ENCODE assay signal across 14 mouse cellular contexts in the genomic region with DNA sequence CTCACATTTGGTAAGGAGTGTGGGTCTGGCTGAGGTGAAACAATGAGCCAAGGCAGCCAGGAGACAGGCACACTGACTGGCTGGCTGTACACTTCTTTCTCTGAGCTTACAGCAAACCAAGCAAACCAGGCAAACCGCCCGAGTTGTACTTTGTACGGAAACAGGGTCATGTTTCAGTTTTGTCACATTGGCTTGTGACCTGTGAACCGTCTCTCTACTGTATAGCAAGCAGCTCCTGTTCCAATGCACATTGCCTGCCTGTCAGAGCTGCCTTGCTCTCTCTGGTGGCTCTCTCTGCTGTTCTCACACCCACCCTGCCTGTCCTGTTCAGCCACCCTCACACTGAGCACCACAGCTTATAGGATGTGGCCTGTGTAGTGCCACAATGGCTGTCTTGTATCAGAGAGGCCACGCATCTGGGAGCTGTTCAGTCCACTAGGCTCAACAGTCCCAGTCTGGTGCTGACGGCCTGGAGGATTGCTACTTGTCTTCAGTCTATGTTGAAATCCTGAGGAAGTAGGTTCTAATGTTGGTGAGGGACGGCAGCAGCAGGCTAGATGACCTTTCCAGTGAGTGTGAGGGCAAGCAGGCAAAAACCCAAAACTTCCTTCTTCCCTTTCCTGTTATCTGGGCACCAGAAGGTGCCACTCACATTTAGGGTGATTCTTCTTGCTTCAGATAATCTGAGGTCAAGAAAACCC. TPM values are rescaled to one million over a fixed set of nuclear protein-coding genes. Genes with fewer than 3 reads are reported as not detected.
DNase-seq lines count a peak whose midpoint lies in the region; ATAC-seq and TF ChIP-seq lines count a peak whose summit lies in the region.
"Had no signal": no experiment of that assay in that cellular context is flagged by ENCODE, and none has a peak within 500 bp of the region (broad histone marks: within the 10 kb centered on the region; RNA-seq: fewer than 3 reads in every experiment).

No protein-coding gene starts in this region.

- no peak overlapping the region for H3K9ac ChIP-seq in heart, embryonic 15.5 days
- no peak overlapping the region for H3K9ac ChIP-seq in heart, embryonic 11.5 days (ENCODE audit: low read depth, low read length)
- no peak overlapping the region for H3K9ac ChIP-seq in liver, embryonic 12.5 days

- no peaks in the 10 kb centered on the region for H3K9me3 ChIP-seq in heart, embryonic 15.5 days (replicated peaks)
- no peaks in the 10 kb centered on the region for H3K9me3 ChIP-seq in heart, embryonic 11.5 days (replicated peaks; ENCODE audit: control insufficient read depth, low read length)
- no peaks in the 10 kb centered on the region for H3K9me3 ChIP-seq in liver, embryonic 12.5 days (replicated peaks)
- H3K9me3 ChIP-seq: midbrain, embryonic 10.5 days had no signal

- H3K4me1 ChIP-seq in heart, embryonic 15.5 days (replicated peaks): peaks cover 16% of the 10 kb centered on the region
- no peaks in the 10 kb centered on the region for H3K4me1 ChIP-seq in heart, embryonic 11.5 days (ENCODE audit: control insufficient read depth, insufficient read depth, low read length)
- H3K4me1 ChIP-seq in kidney, adult 2 months (ENCODE audit: control insufficient read depth, insufficient read depth, low read length): peaks cover 41% of the 10 kb centered on the region
- H3K4me1 ChIP-seq in liver, embryonic 12.5 days: peaks cover 12% of the 10 kb centered on the region
- H3K4me1 ChIP-seq in small intestine, adult 2 months (ENCODE audit: control insufficient read depth, insufficient read depth, insufficient read length, low read length): peaks cover 46% of the 10 kb centered on the region
- H3K4me1 ChIP-seq: midbrain, embryonic 10.5 days had no signal

- H3K27ac ChIP-seq in heart, embryonic 15.5 days: no peak overlapping the region
- H3K27ac ChIP-seq in heart, embryonic 11.5 days (ENCODE audit: low read depth, low read length): no peak overlapping the region
- peak overlapping the region; percentile 98 for H3K27ac ChIP-seq in kidney, adult 2 months (ENCODE audit: insufficient read depth, low read depth, low read length)
- H3K27ac ChIP-seq in liver, embryonic 12.5 days: peak overlapping the region; percentile 69
- peak overlapping the region; percentile 100 for H3K27ac ChIP-seq in small intestine, adult 2 months (ENCODE audit: insufficient read depth, low read depth, low read length)
- H3K27ac ChIP-seq: midbrain, embryonic 10.5 days had no signal

- no peak for TF ChIP-seq POLR2A in kidney, adult 2 months (IDR thresholded peaks at IDR 0.05; ENCODE audit: low read depth, low read length)
- TF ChIP-seq POLR2A in small intestine, adult 2 months (IDR thresholded peaks at IDR 0.05; ENCODE audit: low read depth, low read length): 0 out of 2 replicates have a peak, but pooled peaks have one; percentile 25

- H3K27me3 ChIP-seq in heart, embryonic 15.5 days: 0 out of 2 replicates have a peak, but pooled peaks cover 5% of the 10 kb centered on the region
- peaks cover 6% of the 10 kb centered on the region; the same call in 1 of the 2 replicates for H3K27me3 ChIP-seq in heart, embryonic 11.5 days (ENCODE audit: control insufficient read depth, insufficient read depth, low read length)
- no peaks in the 10 kb centered on the region for H3K27me3 ChIP-seq in kidney, adult 2 months (replicated peaks; ENCODE audit: control insufficient read depth, insufficient read depth, low read length)
- H3K27me3 ChIP-seq in liver, embryonic 12.5 days (replicated peaks): 0 out of 2 replicates have a peak, but pooled peaks cover 12% of the 10 kb centered on the region
- H3K27me3 ChIP-seq in small intestine, adult 2 months (ENCODE audit: control insufficient read depth, insufficient read depth, low read length): no peaks in the 10 kb centered on the region

- DNase-seq in kidney, adult 2 months: peak; percentile 91
- DNase-seq in spleen, adult 18-20 months: no peak
- no peak for DNase-seq in natural killer cell, adult 2 months (ENCODE audit: low spot score in 2 of 2)
- DNase-seq in neural tube, embryonic 10.5 days (ENCODE audit: extremely low spot score, low spot score): no peak
- DNase-seq: adrenal gland, postnatal 36 days; cerebellum, adult 2 months; layer of hippocampus, postnatal 36 days had no signal

- H3K36me3 ChIP-seq in heart, embryonic 15.5 days: no peaks in the 10 kb centered on the region
- H3K36me3 ChIP-seq in heart, embryonic 11.5 days (ENCODE audit: control insufficient read depth, insufficient read depth, low read length): no peaks in the 10 kb centered on the region
- H3K36me3 ChIP-seq in kidney, adult 2 months (ENCODE audit: control insufficient read depth, insufficient read depth, low read length): no peaks in the 10 kb centered on the region
- H3K36me3 ChIP-seq in liver, embryonic 12.5 days: no peaks in the 10 kb centered on the region
- peaks cover 8% of the 10 kb centered on the region; the same call in 1 of the 2 replicates for H3K36me3 ChIP-seq in small intestine, adult 2 months (ENCODE audit: control insufficient read depth, insufficient read depth, low read length)
- H3K36me3 ChIP-seq: midbrain, embryonic 10.5 days had no signal

- no peak for TF ChIP-seq CTCF in kidney, adult 2 months (conservative IDR thresholded peaks at IDR 0.05; ENCODE audit: insufficient read depth, insufficient read length, low read depth, low read length)
- TF ChIP-seq CTCF in small intestine, adult 2 months (IDR thresholded peaks at IDR 0.05; ENCODE audit: extremely low read depth, insufficient read length, insufficient replicate concordance, low read depth, low read length): no peak

- WGBS in heart, embryonic 15.5 days: 45% methylated on average over 7 of the region's 7 CpGs
- WGBS in heart, embryonic 11.5 days (ENCODE audit: insufficient replicate concordance): 60% methylated on average over 7 of the region's 7 CpGs
- WGBS in kidney, adult 2 months: 33% methylated on average over 7 of the region's 7 CpGs
- 47% methylated on average over 7 of the region's 7 CpGs for WGBS in liver, embryonic 12.5 days (ENCODE audit: insufficient replicate concordance)
- 33% methylated on average over 7 of the region's 7 CpGs for WGBS in small intestine, adult 2 months

- H3K4me3 ChIP-seq in heart, embryonic 15.5 days: no peak overlapping the region
- no peak overlapping the region for H3K4me3 ChIP-seq in heart, embryonic 11.5 days (ENCODE audit: low read depth, low read length)
- H3K4me3 ChIP-seq in kidney, adult 2 months (ENCODE audit: insufficient read depth, low read depth, low read length): no peak overlapping the region
- H3K4me3 ChIP-seq in liver, embryonic 12.5 days: no peak overlapping the region
- no peak overlapping the region for H3K4me3 ChIP-seq in small intestine, adult 2 months (ENCODE audit: low read depth, low read length)
- H3K4me3 ChIP-seq: midbrain, embryonic 10.5 days had no signal

- no peak overlapping the region for H3K4me2 ChIP-seq in heart, embryonic 15.5 days
- H3K4me2 ChIP-seq in heart, embryonic 11.5 days: no peak overlapping the region
- no peak overlapping the region for H3K4me2 ChIP-seq in liver, embryonic 12.5 days

- 0 out of 2 replicates have a peak, but pooled peaks have one; percentile 29 for ATAC-seq in heart, embryonic 15.5 days (replicated peaks; ENCODE audit: insufficient number of reproducible peaks, insufficient read depth, low FRiP score, low read depth)
- no peak for ATAC-seq in heart, embryonic 11.5 days (replicated peaks; ENCODE audit: insufficient number of reproducible peaks, low FRiP score, low TSS enrichment)
- ATAC-seq in liver, embryonic 12.5 days: peak; percentile 66

RNA-seq across cellular contexts. Expression of a gene that starts 6.7 kb away (rescaled TPM):
- polyA plus RNA-seq in heart, embryonic 15.5 days (2015; fragmentation: Nextera tagmentation; extraction: Ambion mirVana): not detected in 2 replicates
- not detected in 2 replicates for polyA plus RNA-seq in heart, embryonic 11.5 days (2014; fragmentation: Nextera tagmentation; extraction: Ambion mirVana)
- polyA plus RNA-seq in kidney, adult 2 months (2012; rRNA removed): 66.6 and 75.2 TPM in 2 replicates
- 0.14 TPM in 1 of 2 replicates, not detected in the other for polyA plus RNA-seq in liver, embryonic 12.5 days (2016; fragmentation: Nextera tagmentation; extraction: Ambion mirVana)
- polyA plus RNA-seq in small intestine, adult 2 months (2012; rRNA removed): 152 and 325 TPM in 2 replicates
- polyA plus RNA-seq: C2C12; cerebellum, adult 2 months; hindbrain, embryonic 11.5 days; midbrain, embryonic 10.5 days had no signal

RNA-seq across cellular contexts. Expression of a gene that starts 17.5 kb away (rescaled TPM):
- 0.74 and 3.4 TPM in 2 replicates for polyA plus RNA-seq in heart, embryonic 15.5 days (2015; fragmentation: Nextera tagmentation; extraction: Ambion mirVana)
- polyA plus RNA-seq in heart, embryonic 11.5 days (2014; fragmentation: Nextera tagmentation; extraction: Ambion mirVana): 0.31 TPM in 1 of 2 replicates, not detected in the other
- 1.2 and 3.0 TPM in 2 replicates for polyA plus RNA-seq in kidney, adult 2 months (2012; rRNA removed)
- polyA plus RNA-seq in liver, embryonic 12.5 days (2016; fragmentation: Nextera tagmentation; extraction: Ambion mirVana): 0.33 and 0.54 TPM in 2 replicates
- polyA plus RNA-seq in small intestine, adult 2 months (2012; rRNA removed): 41.0 and 57.7 TPM in 2 replicates
- polyA plus RNA-seq: C2C12; hindbrain, embryonic 11.5 days; midbrain, embryonic 10.5 days had no signal

RNA-seq across cellular contexts. Expression of a gene that starts 24.3 kb away (rescaled TPM):
- 0.30 TPM in 1 of 2 replicates, not detected in the other for polyA plus RNA-seq in heart, embryonic 15.5 days (2015; fragmentation: Nextera tagmentation; extraction: Ambion mirVana)
- polyA plus RNA-seq in heart, embryonic 11.5 days (2014; fragmentation: Nextera tagmentation; extraction: Ambion mirVana): not detected in 2 replicates
- 2.1 and 2.8 TPM in 2 replicates for polyA plus RNA-seq in kidney, adult 2 months (2012; rRNA removed)
- 0.37 and 0.43 TPM in 2 replicates for polyA plus RNA-seq in liver, embryonic 12.5 days (2016; fragmentation: Nextera tagmentation; extraction: Ambion mirVana)
- polyA plus RNA-seq in small intestine, adult 2 months (2012; rRNA removed): 1.4 and 4.1 TPM in 2 replicates
- polyA plus RNA-seq: C2C12; cerebellum, adult 2 months; hindbrain, embryonic 11.5 days; midbrain, embryonic 10.5 days had no signal

Comparison
In these comparisons a context has a peak if more than half of its experiments do, and no peak if none do; other contexts are left out.
1. H3K27ac ChIP-seq: peak in kidney, adult 2 months (single experiment), liver, embryonic 12.5 days (single experiment) and small intestine, adult 2 months (single experiment); none in heart, embryonic 15.5 days (single experiment) and heart, embryonic 11.5 days (single experiment).
2. RNA of a gene that starts 6.7 kb away (polyA plus RNA-seq): 152 to 325 TPM in small intestine, adult 2 months and 66.6 to 75.2 TPM in kidney, adult 2 months; 0.14 TPM in liver, embryonic 12.5 days, not detected in heart, embryonic 15.5 days and not detected in heart, embryonic 11.5 days; every median in the first group is over 10 times any median in the second.